Mouse (Mus musculus): ENCODE data around the gene Rnf115. TPM values are rescaled to one million over a fixed set of nuclear protein-coding genes. Genes with fewer than 3 reads are reported as not detected.

The Rnf115 gene
- polyA plus RNA-seq, 1 experiment from 2014 or later = 90.4 TPM

GRCm38 (mm10) chr3:96777120-96777519, 49.7 kb downstream of the Rnf115 start:
- H3K27ac ChIP-seq (ENCODE audit: low read depth, low read length) = no peak overlapping the region
- no peaks in the 10 kb centered on the region for H3K27me3 ChIP-seq (ENCODE audit: control insufficient read depth, insufficient read depth, low read length)
- no peaks in the 10 kb centered on the region for H3K4me1 ChIP-seq (replicated peaks; ENCODE audit: control insufficient read depth, insufficient read depth, low read length)
- 80% methylated on average over 3 of the region's 3 CpGs for WGBS
- no peak overlapping the region for H3K4me3 ChIP-seq (ENCODE audit: low read depth, low read length)
- ATAC-seq (ENCODE audit: low FRiP score) (no peak), DNase-seq (ENCODE audit: low spot score) (no peak)
- H3K9ac ChIP-seq (ENCODE audit: low read depth, low read length) = no peak overlapping the region
- no peak overlapping the region for H3K4me2 ChIP-seq (replicated peaks; ENCODE audit: low read depth, low read length)
- no peaks in the 10 kb centered on the region for H3K36me3 ChIP-seq (ENCODE audit: control insufficient read depth, insufficient read depth, low read length)
- H3K9me3 ChIP-seq (ENCODE audit: control insufficient read depth, low read length) = no peaks in the 10 kb centered on the region

DNA sequence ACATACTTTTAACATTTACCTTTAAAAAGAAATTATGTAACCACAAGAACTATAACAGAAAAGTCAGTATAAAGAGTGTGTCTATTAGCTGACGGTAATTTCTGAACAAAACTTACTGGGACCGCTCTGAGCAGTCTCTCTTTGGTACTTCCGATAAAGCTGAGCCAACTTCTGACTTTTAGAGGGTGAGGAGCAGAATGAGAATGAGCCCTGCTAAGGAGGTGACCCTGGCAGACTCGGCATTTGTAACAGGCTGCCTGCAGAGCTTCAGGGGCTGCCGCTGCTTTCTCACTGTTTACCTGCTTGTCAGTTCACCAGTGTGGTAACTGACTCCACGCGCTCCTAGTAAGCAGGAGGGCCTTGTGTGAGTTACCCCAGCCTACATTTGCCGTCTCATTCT, 54.8 kb downstream of the Rnf115 start:
- H3K4me3 ChIP-seq (ENCODE audit: low read depth, low read length) = no peak overlapping the region

DNA sequence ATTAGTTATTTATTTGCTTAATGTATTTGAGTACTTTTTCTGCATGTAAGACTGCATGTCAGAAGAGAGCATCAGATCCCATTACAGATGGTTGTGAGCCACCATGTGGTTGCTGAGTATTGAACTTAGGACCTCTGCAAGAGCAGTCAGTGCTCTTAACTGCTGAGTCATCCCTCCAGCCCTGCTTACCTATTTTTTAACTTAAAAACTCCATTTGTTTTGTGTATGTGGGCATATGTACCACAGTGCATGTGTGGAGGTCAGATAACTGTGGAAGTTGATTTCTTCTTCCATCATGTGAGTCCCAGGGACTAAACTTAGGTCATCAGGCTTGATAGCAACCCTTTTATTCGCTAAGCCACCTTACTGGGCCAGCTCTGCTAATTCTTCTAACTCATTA, 60.3 kb downstream of the Rnf115 start:
- no peak for ATAC-seq (ENCODE audit: low FRiP score)
- Histone ChIP-seq H3K4me2 (replicated peaks; ENCODE audit: low read depth, low read length) (no peak overlapping the region), H3K36me3 (ENCODE audit: control insufficient read depth, insufficient read depth, low read length) (no peaks in the 10 kb centered on the region), H3K9me3 (ENCODE audit: control insufficient read depth, low read length) (no peaks in the 10 kb centered on the region), H3K9ac (ENCODE audit: low read depth, low read length) (no peak overlapping the region), H3K4me3 (ENCODE audit: low read depth, low read length) (no peak overlapping the region), H3K4me1 (replicated peaks; ENCODE audit: control insufficient read depth, insufficient read depth, low read length) (no peaks in the 10 kb centered on the region), H3K27me3 (ENCODE audit: control insufficient read depth, insufficient read depth, low read length) (no peaks in the 10 kb centered on the region), H3K27ac (ENCODE audit: low read depth, low read length) (no peak overlapping the region)
- 92% methylated on average over 1 of the region's 1 CpGs for WGBS
- no peak for DNase-seq (ENCODE audit: low spot score)

More for the DNA sequence above, 54.8 kb downstream of the Rnf115 start:
- Histone ChIP-seq H3K4me2 (replicated peaks; ENCODE audit: low read depth, low read length) (no peak overlapping the region), H3K4me1 (replicated peaks; ENCODE audit: control insufficient read depth, insufficient read depth, low read length) (no peaks in the 10 kb centered on the region), H3K9ac (ENCODE audit: low read depth, low read length) (no peak overlapping the region), H3K27ac (ENCODE audit: low read depth, low read length) (no peak overlapping the region), H3K27me3 (ENCODE audit: control insufficient read depth, insufficient read depth, low read length) (no peaks in the 10 kb centered on the region), H3K9me3 (ENCODE audit: control insufficient read depth, low read length) (no peaks in the 10 kb centered on the region), H3K36me3 (ENCODE audit: control insufficient read depth, insufficient read depth, low read length) (no peaks in the 10 kb centered on the region)
- ATAC-seq (ENCODE audit: low FRiP score) (no peak), DNase-seq (ENCODE audit: low spot score) (no peak)
- 76% methylated on average over 8 of the region's 8 CpGs for WGBS

DNA sequence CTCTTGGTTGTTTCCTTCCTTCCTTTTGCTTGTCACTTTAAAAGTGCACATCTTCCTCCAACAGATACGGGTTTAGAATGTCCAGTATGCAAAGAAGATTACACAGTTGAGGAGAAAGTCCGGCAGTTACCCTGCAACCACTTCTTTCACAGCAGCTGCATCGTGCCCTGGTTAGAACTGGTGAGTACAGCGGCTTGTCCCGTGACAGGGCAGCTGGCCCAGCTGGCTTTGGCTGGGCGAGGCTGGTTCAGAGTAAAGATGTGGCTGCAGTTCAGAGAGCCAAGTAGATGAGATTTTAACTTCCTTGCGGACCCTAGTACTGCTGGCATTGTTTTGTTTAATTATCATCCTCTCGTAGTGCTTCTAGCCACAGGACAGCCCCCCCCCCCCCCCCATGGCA, 61.0 kb downstream of the Rnf115 start:
- H3K9me3 ChIP-seq (ENCODE audit: control insufficient read depth, low read length) = no peaks in the 10 kb centered on the region
- no peaks in the 10 kb centered on the region for H3K27me3 ChIP-seq (ENCODE audit: control insufficient read depth, insufficient read depth, low read length)
- H3K4me2 ChIP-seq (replicated peaks; ENCODE audit: low read depth, low read length) = no peak overlapping the region
- no peaks in the 10 kb centered on the region for H3K4me1 ChIP-seq (replicated peaks; ENCODE audit: control insufficient read depth, insufficient read depth, low read length)
- ATAC-seq (ENCODE audit: low FRiP score) (no peak), DNase-seq (ENCODE audit: low spot score) (no peak)
- H3K36me3 ChIP-seq (ENCODE audit: control insufficient read depth, insufficient read depth, low read length) = no peaks in the 10 kb centered on the region
- H3K27ac ChIP-seq (ENCODE audit: low read depth, low read length) = no peak overlapping the region
- 85% methylated on average over 8 of the region's 8 CpGs for WGBS
- no peak overlapping the region for H3K9ac ChIP-seq (ENCODE audit: low read depth, low read length)
- H3K4me3 ChIP-seq (ENCODE audit: low read depth, low read length) = no peak overlapping the region

DNA sequence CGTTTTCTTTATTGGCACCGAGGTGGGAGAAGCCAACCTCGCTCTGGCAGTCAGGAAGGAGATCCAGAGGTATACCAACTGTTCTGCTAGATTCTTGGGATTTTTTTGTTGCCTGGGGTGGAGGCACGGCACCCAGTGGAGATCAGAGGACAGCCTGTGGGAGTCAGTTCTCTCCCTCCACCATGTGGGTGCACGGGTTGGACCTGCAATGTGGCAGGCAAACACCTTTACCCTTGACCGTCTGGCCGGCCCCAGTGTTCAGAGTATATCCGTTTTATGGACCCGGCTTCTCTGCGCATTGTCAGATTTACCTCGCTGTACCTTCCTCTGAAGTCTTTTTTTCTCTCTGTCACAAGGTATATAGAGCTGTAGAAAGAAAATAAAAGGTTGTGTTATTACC, 72.8 kb downstream of the Rnf115 start:
- H3K4me2 ChIP-seq (replicated peaks; ENCODE audit: low read depth, low read length) = no peak overlapping the region
- no peak overlapping the region for H3K4me3 ChIP-seq (ENCODE audit: low read depth, low read length)
- no peaks in the 10 kb centered on the region for H3K9me3 ChIP-seq (ENCODE audit: control insufficient read depth, low read length)
- DNase-seq (ENCODE audit: low spot score) (no peak), ATAC-seq (ENCODE audit: low FRiP score) (no peak)
- no peak overlapping the region for H3K9ac ChIP-seq (ENCODE audit: low read depth, low read length)
- no peaks in the 10 kb centered on the region for H3K4me1 ChIP-seq (replicated peaks; ENCODE audit: control insufficient read depth, insufficient read depth, low read length)
- WGBS = 87% methylated on average over 11 of the region's 11 CpGs
- no peaks in the 10 kb centered on the region for H3K36me3 ChIP-seq (ENCODE audit: control insufficient read depth, insufficient read depth, low read length)
- no peaks in the 10 kb centered on the region for H3K27me3 ChIP-seq (ENCODE audit: control insufficient read depth, insufficient read depth, low read length)
- H3K27ac ChIP-seq (ENCODE audit: low read depth, low read length) = no peak overlapping the region

- ATAC-seq (ENCODE audit: low FRiP score) (no peak), DNase-seq (ENCODE audit: low spot score) (no peak)
- Histone ChIP-seq H3K9me3 (ENCODE audit: control insufficient read depth, low read length) (no peaks in the 10 kb centered on the region), H3K27me3 (ENCODE audit: control insufficient read depth, insufficient read depth, low read length) (no peaks in the 10 kb centered on the region), H3K9ac (ENCODE audit: low read depth, low read length) (no peak overlapping the region), H3K4me3 (ENCODE audit: low read depth, low read length) (no peak overlapping the region), H3K27ac (ENCODE audit: low read depth, low read length) (no peak overlapping the region), H3K4me2 (replicated peaks; ENCODE audit: low read depth, low read length) (no peak overlapping the region), H3K4me1 (replicated peaks; ENCODE audit: control insufficient read depth, insufficient read depth, low read length) (no peaks in the 10 kb centered on the region), H3K36me3 (ENCODE audit: control insufficient read depth, insufficient read depth, low read length) (no peaks in the 10 kb centered on the region)
- 72% methylated on average over 1 of the region's 1 CpGs for WGBS
Measured at GRCm38 (mm10) chr3:96802214-96802613, 74.8 kb downstream of the Rnf115 start.

GRCm38 (mm10) chr3:96808136-96808535, 80.7 kb downstream of the Rnf115 start:
- no peaks in the 10 kb centered on the region for H3K9me3 ChIP-seq (ENCODE audit: control insufficient read depth, low read length)
- no peak overlapping the region for H3K27ac ChIP-seq (ENCODE audit: low read depth, low read length)
- H3K27me3 ChIP-seq (ENCODE audit: control insufficient read depth, insufficient read depth, low read length) = no peaks in the 10 kb centered on the region
- no peak overlapping the region for H3K4me3 ChIP-seq (ENCODE audit: low read depth, low read length)
- H3K4me2 ChIP-seq (replicated peaks; ENCODE audit: low read depth, low read length) = no peak overlapping the region
- no peaks in the 10 kb centered on the region for H3K4me1 ChIP-seq (replicated peaks; ENCODE audit: control insufficient read depth, insufficient read depth, low read length)
- DNase-seq (ENCODE audit: low spot score) = no peak
- H3K9ac ChIP-seq (ENCODE audit: low read depth, low read length) = no peak overlapping the region
- 74% methylated on average over 3 of the region's 3 CpGs for WGBS
- no peak for ATAC-seq (ENCODE audit: low FRiP score)
- no peaks in the 10 kb centered on the region for H3K36me3 ChIP-seq (ENCODE audit: control insufficient read depth, insufficient read depth, low read length)

- H3K4me2 ChIP-seq (replicated peaks; ENCODE audit: low read depth, low read length) = no peak overlapping the region
- WGBS = 80% methylated on average over 3 of the region's 3 CpGs
- DNase-seq (ENCODE audit: low spot score) = no peak
- H3K27me3 ChIP-seq (ENCODE audit: control insufficient read depth, insufficient read depth, low read length) = no peaks in the 10 kb centered on the region
- ATAC-seq (ENCODE audit: low FRiP score) = no peak
- H3K4me3 ChIP-seq (ENCODE audit: low read depth, low read length) = no peak overlapping the region
- H3K4me1 ChIP-seq (replicated peaks; ENCODE audit: control insufficient read depth, insufficient read depth, low read length) = no peaks in the 10 kb centered on the region
- no peak overlapping the region for H3K27ac ChIP-seq (ENCODE audit: low read depth, low read length)
- H3K9me3 ChIP-seq (ENCODE audit: control insufficient read depth, low read length) = no peaks in the 10 kb centered on the region
- no peak overlapping the region for H3K9ac ChIP-seq (ENCODE audit: low read depth, low read length)
- H3K36me3 ChIP-seq (ENCODE audit: control insufficient read depth, insufficient read depth, low read length) = no peaks in the 10 kb centered on the region
Measured at GRCm38 (mm10) chr3:96808651-96809050, 81.2 kb downstream of the Rnf115 start.

DNA sequence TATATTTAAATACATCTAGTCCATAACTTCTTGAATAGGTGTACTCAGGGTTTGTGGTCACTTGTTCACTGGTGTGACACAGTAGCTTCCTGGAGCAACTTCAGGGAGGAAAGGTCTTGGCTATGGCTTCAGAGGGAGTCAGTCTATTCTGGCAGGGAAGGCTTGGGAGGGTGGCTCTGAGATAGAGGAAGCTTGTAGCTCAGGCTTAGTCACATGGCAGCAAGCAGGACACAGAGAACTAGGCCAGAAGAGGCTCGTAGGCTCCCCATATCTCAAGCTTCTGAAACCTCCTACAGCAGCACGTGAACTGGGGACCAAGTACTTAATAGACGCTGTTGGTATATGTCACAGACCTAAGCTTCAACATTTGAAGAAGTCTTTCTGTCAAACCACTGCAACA, 83.8 kb downstream of the Rnf115 start:
- Histone ChIP-seq H3K4me2 (replicated peaks; ENCODE audit: low read depth, low read length) (no peak overlapping the region), H3K27ac (ENCODE audit: low read depth, low read length) (no peak overlapping the region), H3K9ac (ENCODE audit: low read depth, low read length) (no peak overlapping the region), H3K4me3 (ENCODE audit: low read depth, low read length) (no peak overlapping the region), H3K4me1 (replicated peaks; ENCODE audit: control insufficient read depth, insufficient read depth, low read length) (no peaks in the 10 kb centered on the region), H3K27me3 (ENCODE audit: control insufficient read depth, insufficient read depth, low read length) (no peaks in the 10 kb centered on the region), H3K9me3 (ENCODE audit: control insufficient read depth, low read length) (no peaks in the 10 kb centered on the region), H3K36me3 (ENCODE audit: control insufficient read depth, insufficient read depth, low read length) (no peaks in the 10 kb centered on the region)
- 90% methylated on average over 3 of the region's 3 CpGs for WGBS
- DNase-seq (ENCODE audit: low spot score) = no peak
- no peak for ATAC-seq (ENCODE audit: low FRiP score)

Data from hindbrain, embryonic 11.5 days (tissue).